ENCODE assay signal across 13 mouse cellular contexts in the genomic region with DNA sequence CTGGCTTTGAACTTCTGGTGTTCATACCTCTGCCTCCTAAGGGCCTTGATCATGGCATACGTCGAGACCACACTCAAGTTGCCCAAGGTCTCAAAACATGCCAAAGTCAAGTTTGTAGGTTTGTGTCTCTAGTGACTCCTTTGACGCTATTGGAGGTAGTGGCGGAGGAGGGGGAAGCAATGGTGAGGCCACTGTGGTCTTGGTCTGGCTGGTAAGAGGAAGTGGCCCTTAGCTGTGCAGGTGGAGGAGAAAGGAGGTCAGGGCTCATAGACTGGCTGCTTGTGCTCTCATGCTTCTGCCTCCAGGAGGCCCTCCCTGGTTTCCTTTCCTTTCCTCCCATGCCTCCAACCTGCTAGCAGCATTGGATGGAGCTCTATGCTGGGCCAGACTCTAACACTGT. TPM values are rescaled to one million over a fixed set of nuclear protein-coding genes. Genes with fewer than 3 reads are reported as not detected.
DNase-seq lines count a peak whose midpoint lies in the region; ATAC-seq and TF ChIP-seq lines count a peak whose summit lies in the region.
"Had no signal": no experiment of that assay in that cellular context is flagged by ENCODE, and none has a peak within 500 bp of the region (broad histone marks: within the 10 kb centered on the region; RNA-seq: fewer than 3 reads in every experiment).

No protein-coding gene starts in this region.

- no peak overlapping the region for H3K4me3 ChIP-seq in lung, embryonic 16.5 days (ENCODE audit: low read length)
- H3K4me3 ChIP-seq in intestine, postnatal 0 days (ENCODE audit: low read depth, low read length), result no peak overlapping the region
- no peak overlapping the region for H3K4me3 ChIP-seq in kidney, adult 2 months (ENCODE audit: insufficient read depth, low read depth, low read length)
- H3K4me3 ChIP-seq: erythroblast, embryonic 14.5 days had no signal

- peak overlapping the region; percentile 46; the same call in 1 of the 2 replicates for H3K4me2 ChIP-seq in lung, embryonic 16.5 days (ENCODE audit: low read depth, low read length)
- peak overlapping the region; percentile 54 for H3K4me2 ChIP-seq in intestine, postnatal 0 days (replicated peaks; ENCODE audit: low read depth)
- H3K4me2 ChIP-seq: midbrain, embryonic 11.5 days had no signal

- peaks cover 33% of the 10 kb centered on the region for H3K4me1 ChIP-seq in lung, embryonic 16.5 days (replicated peaks; ENCODE audit: control insufficient read depth, insufficient read depth, low read length)
- peaks cover 32% of the 10 kb centered on the region for H3K4me1 ChIP-seq in intestine, postnatal 0 days (replicated peaks; ENCODE audit: control insufficient read depth, insufficient read depth, low read length)
- peaks cover 7% of the 10 kb centered on the region for H3K4me1 ChIP-seq in kidney, adult 2 months (ENCODE audit: control insufficient read depth, insufficient read depth, low read length)

- H3K36me3 ChIP-seq in lung, embryonic 16.5 days (ENCODE audit: control insufficient read depth, insufficient read depth, low read length), result no peaks in the 10 kb centered on the region
- H3K36me3 ChIP-seq in intestine, postnatal 0 days (ENCODE audit: control insufficient read depth, insufficient read depth), result no peaks in the 10 kb centered on the region
- no peaks in the 10 kb centered on the region for H3K36me3 ChIP-seq in kidney, adult 2 months (ENCODE audit: control insufficient read depth, insufficient read depth, low read length)

- H3K27me3 ChIP-seq in lung, embryonic 16.5 days (ENCODE audit: control insufficient read depth, insufficient read depth, low read depth, low read length), result no peaks in the 10 kb centered on the region
- no peaks in the 10 kb centered on the region for H3K27me3 ChIP-seq in intestine, postnatal 0 days (replicated peaks; ENCODE audit: control insufficient read depth, insufficient read depth, low read length)
- no peaks in the 10 kb centered on the region for H3K27me3 ChIP-seq in kidney, adult 2 months (replicated peaks; ENCODE audit: control insufficient read depth, insufficient read depth, low read length)
- H3K27me3 ChIP-seq: Patski had no signal

- peak overlapping the region; percentile 93 for H3K27ac ChIP-seq in lung, embryonic 16.5 days (ENCODE audit: low read length)
- H3K27ac ChIP-seq in intestine, postnatal 0 days (ENCODE audit: low read depth, low read length), result peak overlapping the region; percentile 46; the same call in 1 of the 2 replicates
- H3K27ac ChIP-seq in kidney, adult 2 months (ENCODE audit: insufficient read depth, low read depth, low read length), result no peak overlapping the region

- TF ChIP-seq CTCF in intestine, postnatal 0 days (IDR thresholded peaks at IDR 0.05; ENCODE audit: low read depth), result no peak
- no peak for TF ChIP-seq CTCF in kidney, adult 2 months (conservative IDR thresholded peaks at IDR 0.05; ENCODE audit: insufficient read depth, insufficient read length, low read depth, low read length)

- H3K9me3 ChIP-seq in lung, embryonic 16.5 days (ENCODE audit: control insufficient read depth, low read length), result no peaks in the 10 kb centered on the region
- no peaks in the 10 kb centered on the region for H3K9me3 ChIP-seq in intestine, postnatal 0 days (ENCODE audit: control insufficient read depth)

- no peak for TF ChIP-seq POLR2A in kidney, adult 2 months (IDR thresholded peaks at IDR 0.05; ENCODE audit: low read depth, low read length)

- peak overlapping the region; percentile 64 for H3K9ac ChIP-seq in lung, embryonic 16.5 days (ENCODE audit: low read length)
- 0 out of 2 replicates have a peak overlapping the region, but pooled peaks have one; percentile 7 for H3K9ac ChIP-seq in intestine, postnatal 0 days (ENCODE audit: low read depth, low read length)

- 93% methylated on average over 4 of the region's 4 CpGs for WGBS in lung, embryonic 16.5 days
- 95% methylated on average over 4 of the region's 4 CpGs for WGBS in intestine, postnatal 0 days
- 93% methylated on average over 4 of the region's 4 CpGs for WGBS in kidney, adult 2 months

- ATAC-seq in lung, embryonic 16.5 days (ENCODE audit: low read depth), result no peak
- ATAC-seq in intestine, postnatal 0 days, result no peak
- ATAC-seq in neutrophil, adult 5-6 weeks (ENCODE audit: extremely low read depth, insufficient number of reproducible peaks, low FRiP score, poor library complexity, severe bottlenecking), result peak; percentile 40; the same call in 1 of the 2 replicates
- ATAC-seq: Patski had no signal

- peak; percentile 87 for DNase-seq in heart, adult 11 months
- DNase-seq in heart, postnatal 4 days, result no peak
- no peak for DNase-seq in lung, adult 18-20 months
- no peak for DNase-seq in cerebellum, adult 9-10 months
- no peak for DNase-seq in kidney, adult 2 months
- DNase-seq: cerebellum, adult 9-11 months; layer of hippocampus, postnatal 36 days had no signal

RNA-seq across cellular contexts. Expression of a gene that starts 4.4 kb away (rescaled TPM):
- 10 to 100 TPM in 1 of 2 experiments, 1 to 10 TPM in 1; 9.8 to 10.2 TPM for total RNA-seq in heart, postnatal 4 days (2021)
- 5.2 and 6.5 TPM in 2 replicates for polyA plus RNA-seq in lung, embryonic 16.5 days (2015; fragmentation: Nextera tagmentation; extraction: Ambion mirVana)
- polyA plus RNA-seq in intestine, postnatal 0 days (2015; fragmentation: Nextera tagmentation; extraction: Ambion mirVana), result 6.6 and 8.8 TPM in 2 replicates
- total RNA-seq in neutrophil, adult 5-6 weeks (2017), result 2.7 and 3.4 TPM in 2 replicates
- polyA plus RNA-seq in kidney, adult 2 months (2012; rRNA removed), result 1.2 and 1.3 TPM in 2 replicates

RNA-seq across cellular contexts. Expression of a gene that starts 22.7 kb away (rescaled TPM):
- total RNA-seq in heart, postnatal 4 days (2021), result 1 to 10 TPM; 8.4 to 9.6 TPM
- polyA plus RNA-seq in lung, embryonic 16.5 days (2015; fragmentation: Nextera tagmentation; extraction: Ambion mirVana), result 20.1 and 22.4 TPM in 2 replicates
- polyA plus RNA-seq in intestine, postnatal 0 days (2015; fragmentation: Nextera tagmentation; extraction: Ambion mirVana), result 17.4 and 22.1 TPM in 2 replicates
- 3.4 and 5.5 TPM in 2 replicates for total RNA-seq in neutrophil, adult 5-6 weeks (2017)
- 24.6 and 28.7 TPM in 2 replicates for polyA plus RNA-seq in kidney, adult 2 months (2012; rRNA removed)

RNA-seq across cellular contexts. Expression of a gene that starts 52.5 kb away (rescaled TPM):
- total RNA-seq in heart, postnatal 4 days (2021), result 10 to 100 TPM; 68.1 to 73.4 TPM
- polyA plus RNA-seq in lung, embryonic 16.5 days (2015; fragmentation: Nextera tagmentation; extraction: Ambion mirVana), result 71.1 and 78.2 TPM in 2 replicates
- polyA plus RNA-seq in intestine, postnatal 0 days (2015; fragmentation: Nextera tagmentation; extraction: Ambion mirVana), result 32.7 and 34.1 TPM in 2 replicates
- total RNA-seq in neutrophil, adult 5-6 weeks (2017), result 22.8 and 29.3 TPM in 2 replicates
- 69.0 and 81.0 TPM in 2 replicates for polyA plus RNA-seq in kidney, adult 2 months (2012; rRNA removed)
